Mouse (Mus musculus) MEL-GATA-1-ER (cell line): ENCODE results near the gene Krt78.
A peak's percentile ranks its signal among the peaks of the same experiment; 100 is the strongest.

Experiments
- DNase-seq: peaks from one replicate; pipeline ENCODE4 v3.0.0-alpha.2; 2012; ENCODE audit warnings: low read depth; ENCODE audit errors: extremely low read depth

Gene Krt78

GRCm38 (mm10) chr15:101973414-101974077, 19.5 kb upstream of the Krt78 start:
- DNase-seq = peak; percentile 81

GRCm38 (mm10) chr15:101970536-101970935, 16.4 kb upstream of the Krt78 start:
- no peak for DNase-seq

- DNase-seq = no peak
Observed at GRCm38 (mm10) chr15:101966808-101967207, 12.7 kb upstream of the Krt78 start.

- no peak for DNase-seq
Observed at GRCm38 (mm10) chr15:101958891-101959290, 4.8 kb upstream of the Krt78 start.

- no peak for DNase-seq
Observed at GRCm38 (mm10) chr15:101952733-101953474, 1.2 kb downstream of the Krt78 start.

GRCm38 (mm10) chr15:101945430-101945829, 8.7 kb downstream of the Krt78 start:
- no peak for DNase-seq

- no peak for DNase-seq
Observed at GRCm38 (mm10) chr15:101941948-101942347, 12.1 kb downstream of the Krt78 start.

- DNase-seq = no peak
Observed at GRCm38 (mm10) chr15:101940274-101940829, 13.7 kb downstream of the Krt78 start, which contains the start of gene Krt79. TSS of gene Krt79 (minus strand) at chr15:101940324.

GRCm38 (mm10) chr15:101938600-101939308, 15.3 kb downstream of the Krt78 start:
- DNase-seq = no peak

- DNase-seq = no peak
Observed at GRCm38 (mm10) chr15:101933024-101933423, 21.1 kb downstream of the Krt78 start.

GRCm38 (mm10) chr15:101929666-101930065, 24.4 kb downstream of the Krt78 start:
- DNase-seq = no peak

- no peak for DNase-seq
Observed at GRCm38 (mm10) chr15:101929087-101929486, 25.0 kb downstream of the Krt78 start.

- no peak for DNase-seq
Observed at GRCm38 (mm10) chr15:101927340-101928080, 26.6 kb downstream of the Krt78 start.

GRCm38 (mm10) chr15:101925041-101925440, 29.0 kb downstream of the Krt78 start:
- no peak for DNase-seq

- DNase-seq = no peak
Observed at GRCm38 (mm10) chr15:101924635-101925034, 29.5 kb downstream of the Krt78 start, which contains the start of gene Krt4. TSS of gene Krt4 (minus strand) at chr15:101924735.

- no peak for DNase-seq
Observed at GRCm38 (mm10) chr15:101922296-101922695, 31.8 kb downstream of the Krt78 start.

- DNase-seq = no peak
Observed at GRCm38 (mm10) chr15:101916072-101916471, 38.0 kb downstream of the Krt78 start.

GRCm38 (mm10) chr15:101904849-101905248, 49.2 kb downstream of the Krt78 start:
- DNase-seq = no peak

GRCm38 (mm10) chr15:101902171-101903149, 51.6 kb downstream of the Krt78 start:
- DNase-seq = no peak
